Mouse (Mus musculus) embryonic facial prominence, embryonic 10.5 days (tissue): ENCODE results near the gene Pnpla2. TPM values are rescaled to one million over a fixed set of nuclear protein-coding genes. Genes with fewer than 3 reads are reported as not detected.
"Not testable (repeated sequence)": the region's sequence is repeated elsewhere in the genome, so short reads cannot be mapped to it uniquely, and the experiment has no call there.

Experiments
- DNase-seq: peaks from one replicate; pipeline ENCODE4 v3.0.0-alpha.2; 2017; ENCODE audit warnings: low spot score
- H3K27ac ChIP-seq: fragments of 300-500 bp; sonication (generic); replicated peaks from 2 replicates; pipeline ENCODE4 v1.5.1; 2016; ENCODE audit warnings: mild to moderate bottlenecking
- H3K27me3 ChIP-seq: fragments of 300-500 bp; sonication (generic); replicated peaks from 2 replicates; pipeline ENCODE4 v1.6.1; 2016; ENCODE audit warnings: low read depth, mild to moderate bottlenecking; ENCODE audit not compliant: poor library complexity, severe bottlenecking
- H3K36me3 ChIP-seq: fragments of 300-500 bp; sonication (generic); replicated peaks from 2 replicates; pipeline ENCODE4 v1.6.1; 2016; ENCODE audit warnings: mild to moderate bottlenecking, moderate library complexity
- H3K4me1 ChIP-seq: fragments of 300-500 bp; sonication (generic); 2 replicates; pipeline ENCODE4 v1.6.1; 2016
- H3K4me3 ChIP-seq: fragments of 300-500 bp; sonication (generic); 2 replicates; pipeline ENCODE4 v1.5.1; 2016; ENCODE audit warnings: mild to moderate bottlenecking, moderate library complexity
- H3K9me3 ChIP-seq: fragments of 300-500 bp; sonication (generic); 2 replicates; pipeline ENCODE4 v1.6.1; 2016; ENCODE audit warnings: mild to moderate bottlenecking
- WGBS: fragments of 180-500 bp; shearing (Covaris S2); methylation state at CpG from one replicate; pipeline ENCODE4 v1.1.7; 2016; 5-methylcytosine and 5-hydroxymethylcytosine counted together
- polyA plus RNA-seq: library from polyadenylated mRNA; unstranded; fragments of >200 nt; fragmentation: Nextera tagmentation; extraction: Ambion mirVana; gene quantifications from 2 replicates; pipeline ENCODE4 v1.2.1, GENCODE M21; 2016

Pnpla2 gene
- polyA plus RNA-seq, 1 experiment from 2014 or later, result 13.2 TPM

GRCm38 (mm10) chr7:141442199-141442598 is 12.8 kb upstream of the Pnpla2 start:
- DNase-seq, result no peak
- H3K4me1 ChIP-seq, result peaks cover 47% of the 10 kb centered on the region
- H3K27me3 ChIP-seq, result no peaks in the 10 kb centered on the region
- peaks cover 51% of the 10 kb centered on the region for H3K36me3 ChIP-seq
- peak overlapping the region; percentile 87; the same call in 1 of the 2 replicates for H3K27ac ChIP-seq
- peak overlapping the region; percentile 64 for H3K4me3 ChIP-seq
- no peaks in the 10 kb centered on the region for H3K9me3 ChIP-seq
- WGBS, result 91% methylated on average over 13 of the region's 13 CpGs

GRCm38 (mm10) chr7:141443081-141443821 is 11.7 kb upstream of the Pnpla2 start:
- no peaks in the 10 kb centered on the region for H3K27me3 ChIP-seq
- H3K4me3 ChIP-seq, result peak overlapping the region; percentile 64
- peaks cover 45% of the 10 kb centered on the region for H3K36me3 ChIP-seq
- DNase-seq, result peak; percentile 72
- 34% methylated on average over 12 of the region's 12 CpGs for WGBS
- peak overlapping the region; percentile 87 for H3K27ac ChIP-seq
- peaks cover 42% of the 10 kb centered on the region for H3K4me1 ChIP-seq
- no peaks in the 10 kb centered on the region for H3K9me3 ChIP-seq

GRCm38 (mm10) chr7:141443828-141444237 is 11.2 kb upstream of the Pnpla2 start, which contains the start of gene Pidd1:
Pidd1 (minus strand) TSS chr7:141444025.
- peaks cover 47% of the 10 kb centered on the region for H3K4me1 ChIP-seq
- peak within 1 kb of the TSS; percentile 64 for H3K4me3 ChIP-seq
- peak; percentile 90 for DNase-seq
- no peaks in the 10 kb centered on the region for H3K27me3 ChIP-seq
- no peaks in the 10 kb centered on the region for H3K9me3 ChIP-seq
- H3K27ac ChIP-seq, result peak within 1 kb of the TSS; percentile 87
- H3K36me3 ChIP-seq, result peaks cover 45% of the 10 kb centered on the region
- under 1% methylated on average over 25 of the region's 25 CpGs for WGBS

GRCm38 (mm10) chr7:141446374-141446773 is 8.6 kb upstream of the Pnpla2 start:
- 86% methylated on average over 3 of the region's 3 CpGs for WGBS
- not testable (repeated sequence) for H3K9me3 ChIP-seq, DNase-seq, H3K27me3 ChIP-seq
- Histone ChIP-seq H3K27ac (0 out of 2 replicates have a peak overlapping the region, but pooled peaks have one; percentile 95), H3K4me3 (peak overlapping the region; percentile 96), H3K4me1 (peaks cover 47% of the 10 kb centered on the region), H3K36me3 (peaks cover 45% of the 10 kb centered on the region)

- WGBS, result under 1% methylated on average over 63 of the region's 63 CpGs
- H3K9me3 ChIP-seq, result no peaks in the 10 kb centered on the region
Measured at GRCm38 (mm10) chr7:141447110-141447991, 7.6 kb upstream of the Pnpla2 start, which contains the start of gene Rplp2. Rplp2 (plus strand) TSS chr7:141447370.

GRCm38 (mm10) chr7:141451928-141452327 is 3.1 kb upstream of the Pnpla2 start:
- Histone ChIP-seq H3K27ac (no peak overlapping the region), H3K4me3 (no peak overlapping the region), H3K9me3 (no peaks in the 10 kb centered on the region), H3K27me3 (peaks cover 9% of the 10 kb centered on the region; the same call in 1 of the 2 replicates), H3K4me1 (peaks cover 40% of the 10 kb centered on the region), H3K36me3 (peaks cover 47% of the 10 kb centered on the region)
- DNase-seq, result no peak

More at GRCm38 (mm10) chr7:141447110-141447991, 7.6 kb upstream of the Pnpla2 start, which contains the start of gene Rplp2:
- peaks cover 45% of the 10 kb centered on the region for H3K36me3 ChIP-seq
- H3K4me3 ChIP-seq, result peak within 1 kb of the TSS; percentile 96
- peaks cover 37% of the 10 kb centered on the region for H3K4me1 ChIP-seq
- peak within 1 kb of the TSS; percentile 95 for H3K27ac ChIP-seq
- H3K27me3 ChIP-seq, result no peaks in the 10 kb centered on the region
- DNase-seq, result peak; percentile 94

- peaks cover 34% of the 10 kb centered on the region for H3K4me1 ChIP-seq
- no peak overlapping the region for H3K4me3 ChIP-seq
- H3K27ac ChIP-seq, result no peak overlapping the region
- peaks cover 46% of the 10 kb centered on the region for H3K36me3 ChIP-seq
- H3K27me3 ChIP-seq, result peaks cover 25% of the 10 kb centered on the region
- no peaks in the 10 kb centered on the region for H3K9me3 ChIP-seq
- DNase-seq, result no peak
- 80% methylated on average over 2 of the region's 2 CpGs for WGBS
Measured at GRCm38 (mm10) chr7:141453636-141454035, 1.4 kb upstream of the Pnpla2 start.

GRCm38 (mm10) chr7:141455610-141456314 is 764 bp downstream of the Pnpla2 start:
- H3K4me1 ChIP-seq, result peaks cover 25% of the 10 kb centered on the region
- peak; percentile 55 for DNase-seq
- under 1% methylated on average over 23 of the region's 23 CpGs for WGBS

GRCm38 (mm10) chr7:141456739-141457138 is 1.7 kb downstream of the Pnpla2 start:
- no peak for DNase-seq
- H3K27me3 ChIP-seq, result peaks cover 56% of the 10 kb centered on the region
- 92% methylated on average over 6 of the region's 6 CpGs for WGBS
- no peak overlapping the region; the same call in 1 of the 2 replicates for H3K4me3 ChIP-seq
- H3K27ac ChIP-seq, result no peak overlapping the region
- H3K36me3 ChIP-seq, result peaks cover 26% of the 10 kb centered on the region
- no peaks in the 10 kb centered on the region for H3K9me3 ChIP-seq
- peaks cover 29% of the 10 kb centered on the region for H3K4me1 ChIP-seq

More at GRCm38 (mm10) chr7:141455610-141456314, 764 bp downstream of the Pnpla2 start:
- Histone ChIP-seq H3K4me3 (peak overlapping the region; percentile 78), H3K9me3 (no peaks in the 10 kb centered on the region), H3K36me3 (peaks cover 35% of the 10 kb centered on the region), H3K27ac (peak overlapping the region; percentile 78), H3K27me3 (peaks cover 46% of the 10 kb centered on the region)

- H3K27ac ChIP-seq, result no peak overlapping the region
- H3K27me3 ChIP-seq, result peaks cover 61% of the 10 kb centered on the region
- H3K4me1 ChIP-seq, result peaks cover 34% of the 10 kb centered on the region
- 0 out of 2 replicates have a peak overlapping the region, but pooled peaks have one; percentile 15 for H3K4me3 ChIP-seq
- H3K9me3 ChIP-seq, result no peaks in the 10 kb centered on the region
- H3K36me3 ChIP-seq, result peaks cover 21% of the 10 kb centered on the region
- 91% methylated on average over 14 of the region's 14 CpGs for WGBS
- DNase-seq, result no peak
Measured at GRCm38 (mm10) chr7:141457236-141457635, 2.2 kb downstream of the Pnpla2 start.

GRCm38 (mm10) chr7:141457986-141458660 is 3.1 kb downstream of the Pnpla2 start:
- Histone ChIP-seq H3K4me3 (no peak overlapping the region), H3K9me3 (no peaks in the 10 kb centered on the region), H3K36me3 (peaks cover 14% of the 10 kb centered on the region), H3K4me1 (peaks cover 39% of the 10 kb centered on the region), H3K27me3 (peaks cover 70% of the 10 kb centered on the region), H3K27ac (no peak overlapping the region)
- 73% methylated on average over 15 of the region's 15 CpGs for WGBS
- DNase-seq, result peak; percentile 69
